ENCODE assay signal across 26 mouse cellular contexts in the genomic region with DNA sequence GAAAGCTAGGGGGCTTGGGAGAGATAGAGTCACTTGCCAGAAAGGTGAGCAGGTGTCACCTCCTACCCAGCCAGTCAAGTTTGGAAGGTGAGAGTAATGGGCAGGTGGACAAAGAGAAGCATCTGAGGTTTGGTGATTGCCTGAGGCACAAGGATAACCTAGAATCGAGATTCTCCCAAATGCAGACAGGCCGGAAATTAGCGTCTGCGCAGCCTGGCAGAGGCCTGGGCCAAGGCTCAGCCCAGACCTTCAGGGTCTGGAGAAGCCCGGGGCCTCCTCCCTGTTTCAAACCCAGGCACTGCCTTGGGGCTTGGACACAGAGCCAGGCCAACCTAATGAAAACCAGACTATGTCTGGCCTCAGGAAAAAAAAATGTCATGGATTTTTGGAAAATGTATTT. TPM values are rescaled to one million over a fixed set of nuclear protein-coding genes. Genes with fewer than 3 reads are reported as not detected.
DNase-seq lines count a peak whose midpoint lies in the region; ATAC-seq and TF ChIP-seq lines count a peak whose summit lies in the region.
"Had no signal": no experiment of that assay in that cellular context is flagged by ENCODE, and none has a peak within 500 bp of the region (broad histone marks: within the 10 kb centered on the region; RNA-seq: fewer than 3 reads in every experiment).

No protein-coding gene starts in this region.

- TF ChIP-seq EP300 in stomach, postnatal 0 days (optimal IDR thresholded peaks at IDR 0.05), result no peak

- DNase-seq in gastrocnemius, adult 2 months, result peak; percentile 60
- no peak for DNase-seq in gastrocnemius, adult 18-20 months (ENCODE audit: low spot score)
- DNase-seq in lung, embryonic 14.5 days, result no peak
- DNase-seq in lung, postnatal 25 days (ENCODE audit: low spot score), result no peak
- DNase-seq in cerebellum, postnatal 14 days, result peak; percentile 56 to 63
- DNase-seq in hindbrain, postnatal 0 days (ENCODE audit: low spot score), result no peak
- DNase-seq in MN1 (ENCODE audit: low spot score), result no peak
- no peak for DNase-seq in stomach, postnatal 0 days (ENCODE audit: low spot score)
- DNase-seq: adrenal gland, postnatal 36 days; embryo, embryonic 11 days; kidney, adult 9 months; kidney, postnatal 4 days; liver, embryonic 13.5 days; midbrain, embryonic 14.5 days had no signal

- intact Hi-C loops in gastrocnemius, adult 2 months (cut with DNase I), result no loop called here

- 88% methylated on average over 5 of the region's 5 CpGs for WGBS in lung, embryonic 14.5 days
- 93% methylated on average over 5 of the region's 5 CpGs for WGBS in hindbrain, postnatal 0 days
- 81% methylated on average over 5 of the region's 5 CpGs for WGBS in stomach, postnatal 0 days

- peaks cover 84% of the 10 kb centered on the region for H3K36me3 ChIP-seq in lung, embryonic 14.5 days (ENCODE audit: insufficient read depth)
- H3K36me3 ChIP-seq in hindbrain, postnatal 0 days (ENCODE audit: insufficient read depth, low read length), result peaks cover 37% of the 10 kb centered on the region
- peaks cover 49% of the 10 kb centered on the region for H3K36me3 ChIP-seq in stomach, postnatal 0 days (ENCODE audit: control insufficient read depth, insufficient read depth, low read length)

- H3K9me3 ChIP-seq in lung, embryonic 14.5 days (ENCODE audit: low read depth, low read length), result no peaks in the 10 kb centered on the region
- peaks cover 6% of the 10 kb centered on the region for H3K9me3 ChIP-seq in hindbrain, postnatal 0 days (ENCODE audit: low read length)
- peaks cover 5% of the 10 kb centered on the region; the same call in 1 of the 2 replicates for H3K9me3 ChIP-seq in stomach, postnatal 0 days (ENCODE audit: control insufficient read depth, low read length)
- H3K9me3 ChIP-seq: forebrain, embryonic 15.5 days had no signal

- no peak overlapping the region for H3K4me3 ChIP-seq in gastrocnemius, adult 2 months
- no peak overlapping the region for H3K4me3 ChIP-seq in lung, embryonic 14.5 days (ENCODE audit: low read depth, low read length)
- no peak overlapping the region for H3K4me3 ChIP-seq in hindbrain, postnatal 0 days (ENCODE audit: low read length)
- no peak overlapping the region for H3K4me3 ChIP-seq in stomach, postnatal 0 days (ENCODE audit: low read depth, low read length)
- H3K4me3 ChIP-seq: erythroblast, embryonic 14.5 days; forebrain, embryonic 15.5 days; heart, embryonic 12.5 days; liver, embryonic 13.5 days; myocyte; neural tube, embryonic 15.5 days had no signal

- no peak overlapping the region for H3K4me2 ChIP-seq in lung, embryonic 14.5 days
- no peak overlapping the region for H3K4me2 ChIP-seq in hindbrain, postnatal 0 days (ENCODE audit: low read depth, low read length)
- H3K4me2 ChIP-seq in stomach, postnatal 0 days (replicated peaks; ENCODE audit: low read depth), result no peak overlapping the region
- H3K4me2 ChIP-seq: heart, embryonic 12.5 days; liver, embryonic 13.5 days; neural tube, embryonic 15.5 days had no signal

- ATAC-seq in lung, embryonic 14.5 days (ENCODE audit: insufficient read depth), result peak; percentile 35; the same call in 1 of the 2 replicates
- ATAC-seq in hindbrain, postnatal 0 days, result no peak
- ATAC-seq in stomach, postnatal 0 days (ENCODE audit: low FRiP score, low TSS enrichment), result no peak
- ATAC-seq: forebrain, embryonic 15.5 days; Patski had no signal

- H3K9ac ChIP-seq in lung, embryonic 14.5 days, result no peak overlapping the region
- H3K9ac ChIP-seq in hindbrain, postnatal 0 days (replicated peaks; ENCODE audit: low read length), result no peak overlapping the region
- H3K9ac ChIP-seq in stomach, postnatal 0 days (ENCODE audit: low read length), result no peak overlapping the region
- H3K9ac ChIP-seq: forebrain, embryonic 15.5 days; heart, embryonic 12.5 days; liver, embryonic 13.5 days; neural tube, embryonic 15.5 days had no signal

- no peaks in the 10 kb centered on the region for H3K27me3 ChIP-seq in lung, embryonic 14.5 days (ENCODE audit: insufficient read depth, low read length)
- no peaks in the 10 kb centered on the region for H3K27me3 ChIP-seq in hindbrain, postnatal 0 days (ENCODE audit: insufficient read depth, low read length)
- no peaks in the 10 kb centered on the region for H3K27me3 ChIP-seq in stomach, postnatal 0 days (ENCODE audit: control insufficient read depth, insufficient read depth, low read length)
- H3K27me3 ChIP-seq: forebrain, embryonic 15.5 days; heart, embryonic 12.5 days; liver, embryonic 13.5 days; neural tube, embryonic 15.5 days; Patski had no signal

- H3K27ac ChIP-seq in gastrocnemius, adult 2 months, result peak overlapping the region; percentile 62; the same call in 1 of the 2 replicates
- H3K27ac ChIP-seq in lung, embryonic 14.5 days (ENCODE audit: low read depth), result no peak overlapping the region
- H3K27ac ChIP-seq in hindbrain, postnatal 0 days, result no peak overlapping the region
- no peak overlapping the region for H3K27ac ChIP-seq in stomach, postnatal 0 days (replicated peaks)
- H3K27ac ChIP-seq: liver, embryonic 13.5 days; neural tube, embryonic 15.5 days had no signal

- no peak for TF ChIP-seq CTCF in gastrocnemius, adult 2 months (IDR thresholded peaks at IDR 0.05)
- no peak for TF ChIP-seq CTCF in lung, embryonic 14.5 days (IDR thresholded peaks at IDR 0.05; ENCODE audit: low read depth)
- no peak for TF ChIP-seq CTCF in hindbrain, postnatal 0 days (IDR thresholded peaks at IDR 0.05; ENCODE audit: low read depth)
- TF ChIP-seq CTCF in stomach, postnatal 0 days (IDR thresholded peaks at IDR 0.05; ENCODE audit: low read depth), result no peak

- no peaks in the 10 kb centered on the region for H3K4me1 ChIP-seq in lung, embryonic 14.5 days (ENCODE audit: insufficient read depth)
- H3K4me1 ChIP-seq in hindbrain, postnatal 0 days (ENCODE audit: insufficient read depth, low read length), result no peaks in the 10 kb centered on the region
- H3K4me1 ChIP-seq in stomach, postnatal 0 days (replicated peaks; ENCODE audit: control insufficient read depth, insufficient read depth), result no peaks in the 10 kb centered on the region
- H3K4me1 ChIP-seq: liver, embryonic 13.5 days; neural tube, embryonic 15.5 days had no signal

RNA-seq across cellular contexts. Expression of gene Mtnr1a, which starts 47.8 kb away (rescaled TPM):
- not detected for total RNA-seq in gastrocnemius, adult 2 months (2021)
- not detected for total RNA-seq in gastrocnemius, adult 18-20 months (2021)
- polyA plus RNA-seq in lung, embryonic 14.5 days (2014; fragmentation: Nextera tagmentation; extraction: Ambion mirVana), result 0.30 TPM in 1 of 2 replicates, not detected in the other
- total RNA-seq in hindbrain, postnatal 0 days (2014; rRNA removed), result 0.16 and 1.7 TPM in 2 replicates
- 0.15 and 0.26 TPM in 2 replicates for polyA plus RNA-seq in hindbrain, postnatal 0 days (2015; fragmentation: Nextera tagmentation; extraction: Ambion mirVana)
- polyA plus RNA-seq in stomach, postnatal 0 days (2015; fragmentation: Nextera tagmentation; extraction: Ambion mirVana), result 0.06 and 0.29 TPM in 2 replicates
- total RNA-seq: adrenal gland, postnatal 36 days; gastrocnemius, postnatal 36 days; hematopoietic stem cell, adult 5-6 weeks; layer of hippocampus, postnatal 25 days; left cerebral cortex, postnatal 25 days; megakaryocyte, adult 5-6 weeks had no signal
- polyA plus RNA-seq: erythroblast, embryonic 14.5 days; forebrain, embryonic 15.5 days; heart, embryonic 12.5 days; liver, embryonic 13.5 days; lung, embryonic 16.5 days; myocyte; Patski had no signal

Comparison
In these comparisons a context has a peak if more than half of its experiments do, and no peak if none do; other contexts are left out.
1. DNase-seq: peak in gastrocnemius, adult 2 months (single experiment) and cerebellum, postnatal 14 days (2 of 2); none in gastrocnemius, adult 18-20 months (single experiment), lung, embryonic 14.5 days (single experiment), lung, postnatal 25 days (single experiment), hindbrain, postnatal 0 days (single experiment), MN1 (single experiment) and stomach, postnatal 0 days (single experiment).